Mouse (Mus musculus): ENCODE measurements around the gene Zfp606. TPM values are rescaled to one million over a fixed set of nuclear protein-coding genes. Genes with fewer than 3 reads are reported as not detected.

Gene Zfp606
- 10.2 and 11.5 TPM in 2 replicates for total RNA-seq (2017)

DNA sequence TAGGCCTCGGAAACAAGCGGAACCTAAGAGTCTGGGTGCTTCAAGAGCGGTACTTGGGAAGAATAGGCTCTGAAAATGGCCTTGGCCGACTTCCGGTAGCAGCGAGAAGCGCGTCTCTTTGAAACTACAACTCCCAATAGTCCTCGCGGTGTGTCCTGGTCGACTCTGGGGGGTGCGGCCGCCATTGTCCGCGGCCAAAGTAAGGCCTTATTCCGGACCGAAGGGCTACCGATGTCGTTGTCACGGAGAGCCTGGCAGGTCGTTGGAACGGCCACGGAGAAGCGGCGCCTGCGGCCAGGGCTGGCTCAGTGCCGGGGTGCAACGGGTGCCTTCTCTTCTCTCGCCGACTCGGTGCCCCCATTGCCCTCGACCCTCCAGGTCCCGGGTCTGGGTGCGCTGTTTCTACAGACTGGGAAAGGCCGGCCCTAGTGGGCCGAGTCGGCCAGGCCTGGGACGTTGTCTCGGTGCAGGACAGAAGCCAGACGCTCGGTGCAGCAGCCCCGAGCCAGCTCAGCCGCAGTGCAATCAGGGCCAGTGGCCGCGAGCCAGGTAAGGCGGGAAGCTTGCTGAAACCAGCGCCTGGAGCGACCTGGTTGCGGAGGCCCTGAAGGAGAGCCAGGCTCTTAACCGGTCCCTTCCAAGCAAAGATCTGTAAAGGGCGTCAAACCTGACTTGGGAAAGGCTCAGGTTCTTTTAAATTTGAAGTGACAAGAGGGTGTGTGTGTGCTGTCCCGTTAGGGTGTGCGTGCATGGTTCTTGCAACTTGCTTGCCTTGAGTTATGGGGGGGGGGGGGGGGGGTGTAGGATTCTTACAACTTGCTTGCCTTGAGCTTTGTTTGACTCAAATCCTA, at the start of gene Zfp606:
Gene Zfp606 (plus strand): TSS at position 136 of the 851 bp plus-strand sequence.
- peak; percentile 97 for ATAC-seq (ENCODE audit: extremely low read depth, insufficient number of reproducible peaks, low FRiP score, poor library complexity, severe bottlenecking)

DNA sequence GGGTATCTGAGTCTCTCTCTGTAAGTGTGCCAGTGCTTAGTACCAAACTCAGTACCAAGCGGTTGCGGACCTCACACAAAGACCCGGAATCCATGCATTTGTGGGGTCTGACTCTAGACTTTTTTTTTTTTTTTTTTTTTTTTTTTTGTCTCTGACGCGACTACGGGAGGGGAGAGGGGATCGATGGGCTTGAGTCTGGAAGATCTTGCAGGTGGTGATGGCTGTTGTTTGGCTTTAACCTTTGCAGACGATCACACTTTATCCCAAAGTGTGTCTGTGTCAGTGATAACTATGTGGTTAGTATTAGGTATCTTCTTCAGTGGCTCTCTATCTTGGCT, 885 bp downstream of the Zfp606 start:
- no peak for ATAC-seq (ENCODE audit: extremely low read depth, insufficient number of reproducible peaks, low FRiP score, poor library complexity, severe bottlenecking)

DNA sequence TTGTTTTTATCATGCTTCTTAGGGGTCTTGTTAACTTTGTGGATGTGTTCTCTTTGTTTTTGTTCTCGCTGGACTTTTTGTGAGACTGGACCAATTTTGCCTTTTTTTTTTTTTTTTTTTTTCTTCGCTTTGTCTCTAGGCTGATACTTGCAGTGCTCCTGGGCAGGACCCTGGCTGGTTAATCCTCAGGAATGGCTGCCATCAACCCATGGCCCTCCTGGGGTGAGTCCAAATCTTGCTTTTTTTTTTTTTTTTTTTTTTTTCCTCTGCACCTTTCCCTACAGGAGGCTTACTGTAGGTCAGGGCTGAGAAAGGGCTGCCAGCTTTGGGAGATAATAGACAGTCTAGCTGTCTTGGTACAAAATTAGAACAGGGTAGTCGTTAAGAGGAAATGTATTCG, 1.4 kb downstream of the Zfp606 start:
- no peak for ATAC-seq (ENCODE audit: extremely low read depth, insufficient number of reproducible peaks, low FRiP score, poor library complexity, severe bottlenecking)

DNA sequence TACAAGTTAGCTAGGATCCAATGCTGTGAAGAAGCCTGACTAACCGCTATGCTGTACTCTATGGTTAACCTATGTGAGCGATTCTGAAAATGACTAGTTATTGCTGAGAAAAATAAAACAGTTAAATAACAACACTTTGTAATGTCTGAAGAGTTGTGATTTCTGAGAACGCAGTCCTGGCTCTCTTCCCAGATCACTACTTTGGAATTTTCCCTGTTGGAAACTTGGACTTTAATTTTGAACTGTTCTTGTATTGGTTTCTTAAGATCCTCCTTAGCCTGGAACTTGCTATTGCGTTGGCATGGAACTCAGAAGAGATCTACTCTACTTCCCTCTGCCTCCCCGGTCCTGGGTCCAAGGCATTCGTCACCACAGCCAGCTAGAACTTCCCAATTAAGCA, 5.7 kb downstream of the Zfp606 start:
- ATAC-seq (ENCODE audit: extremely low read depth, insufficient number of reproducible peaks, low FRiP score, poor library complexity, severe bottlenecking), result no peak

DNA sequence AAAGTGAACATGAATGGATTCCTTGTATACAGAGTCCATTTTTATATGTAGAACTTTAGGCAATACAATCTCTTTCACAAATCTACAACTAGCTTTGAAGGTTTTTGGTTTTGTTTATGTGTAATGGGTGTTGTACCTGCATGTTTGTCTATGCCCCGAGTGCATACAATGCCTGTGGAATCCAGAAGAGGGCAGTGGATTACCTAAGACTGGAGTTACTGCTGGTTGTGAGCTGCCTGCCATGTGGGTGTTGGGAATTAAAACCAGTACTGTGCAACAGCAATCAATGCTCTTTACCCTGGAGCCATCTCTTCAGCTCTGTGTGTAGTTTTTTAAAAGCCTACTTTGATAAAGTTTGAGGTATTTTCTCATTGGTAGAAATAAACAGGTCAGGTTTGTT, 7.9 kb downstream of the Zfp606 start:
- ATAC-seq (ENCODE audit: extremely low read depth, insufficient number of reproducible peaks, low FRiP score, poor library complexity, severe bottlenecking), result no peak

DNA sequence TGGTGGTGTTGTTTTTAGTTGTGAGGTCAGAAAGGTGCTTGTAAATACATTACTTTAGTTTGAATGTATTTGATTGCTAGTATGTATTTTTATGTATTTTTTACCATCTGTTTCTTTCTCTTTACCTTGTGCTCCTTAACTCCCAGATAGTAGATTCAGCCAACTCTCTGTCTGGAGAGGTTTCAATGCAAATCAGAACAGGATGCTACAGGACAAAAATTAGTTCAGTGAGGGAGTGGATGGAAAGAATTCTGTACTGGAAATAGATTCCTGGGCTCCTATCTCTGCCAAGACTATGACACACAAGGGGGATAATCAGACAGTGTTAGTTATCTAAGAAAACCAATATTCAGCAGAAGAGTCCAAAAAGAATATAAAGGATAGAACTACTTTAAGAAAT, 8.6 kb downstream of the Zfp606 start:
- no peak for ATAC-seq (ENCODE audit: extremely low read depth, insufficient number of reproducible peaks, low FRiP score, poor library complexity, severe bottlenecking)

DNA sequence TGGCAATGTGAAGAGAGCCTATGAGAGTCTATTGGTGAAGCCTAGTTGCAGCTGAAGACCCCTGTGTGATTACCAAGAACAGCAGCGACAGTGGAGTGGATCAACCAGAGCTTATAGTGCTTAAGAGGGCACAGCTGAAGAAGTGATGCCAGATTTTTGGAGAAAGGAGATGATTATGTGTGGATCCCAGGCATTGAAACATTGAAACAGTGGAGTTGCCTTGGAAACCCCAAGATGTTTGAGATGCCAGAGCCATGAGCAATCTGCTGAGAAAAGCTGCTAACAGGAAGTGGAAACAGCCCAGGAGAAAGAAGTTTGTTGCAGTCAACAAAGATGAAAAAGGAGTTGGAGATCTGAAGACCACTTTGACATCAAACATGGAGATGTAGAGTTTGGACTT, 32.8 kb downstream of the Zfp606 start:
- no peak for ATAC-seq (ENCODE audit: extremely low read depth, insufficient number of reproducible peaks, low FRiP score, poor library complexity, severe bottlenecking)

DNA sequence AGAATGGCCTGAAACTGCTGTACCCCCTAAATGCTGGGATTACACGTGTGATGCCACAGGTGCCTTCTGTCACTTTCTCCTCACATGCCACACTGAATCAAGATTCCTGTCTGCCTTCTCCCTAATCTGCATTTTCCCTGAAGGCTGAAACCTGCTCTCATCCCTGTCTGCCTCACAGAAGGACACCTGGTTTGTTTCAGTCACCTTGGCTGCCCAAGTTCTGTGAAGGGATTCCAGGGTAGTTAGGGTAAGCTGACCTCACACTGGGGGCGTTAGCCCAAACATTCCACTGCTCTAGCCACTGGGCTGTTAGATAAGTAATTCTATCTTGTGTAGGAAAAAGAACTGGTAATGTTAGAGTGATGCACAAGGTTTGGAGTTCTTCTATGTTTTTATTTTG, 34.1 kb downstream of the Zfp606 start, which contains the start of gene 2900092C05Rik:
Gene 2900092C05Rik (plus strand): TSS at position 301 of the 400 bp plus-strand sequence.
- no peak for ATAC-seq (ENCODE audit: extremely low read depth, insufficient number of reproducible peaks, low FRiP score, poor library complexity, severe bottlenecking)

Other genes starting within 250 kb of the Zfp606 start
- 0.93 TPM in 1 of 2 replicates, not detected in the other for gene Vmn1r81, start 210.0 kb upstream of the Zfp606 start, total RNA-seq (2017)
- 0.12 TPM in 1 of 2 replicates, not detected in the other for gene Vmn1r82, start 177.9 kb upstream of the Zfp606 start, total RNA-seq (2017)
- gene Vmn1r83, start 148.8 kb upstream of the Zfp606 start, total RNA-seq (2017), result not detected in 2 replicates
- gene Vmn1r84, start 109.0 kb upstream of the Zfp606 start, total RNA-seq (2017), result not detected in 2 replicates
- 1.5 and 1.9 TPM in 2 replicates for gene Zfp551, start 55.5 kb upstream of the Zfp606 start, total RNA-seq (2017)
- gene 2900092C05Rik, start 34.2 kb downstream of the Zfp606 start, total RNA-seq (2017), result not detected in 2 replicates
- 0.12 TPM in 2 replicates for gene Vmn2r53, start 130.5 kb downstream of the Zfp606 start, total RNA-seq (2017)
- gene Vmn2r54, start 162.0 kb downstream of the Zfp606 start, total RNA-seq (2017), result not detected in 2 replicates
- gene Vmn2r55, start 206.7 kb downstream of the Zfp606 start, total RNA-seq (2017), result not detected in 2 replicates